Comparison of ENCODE assay signal across 13 mouse cellular contexts in genomic region chr11:80749187-80749586, GRCm38 (mm10).
"Had no signal": no experiment of that assay in that cellular context is flagged by ENCODE, and none has a peak within 500 bp of the region (broad histone marks: within the 10 kb centered on the region; RNA-seq: fewer than 3 reads in every experiment).

No protein-coding gene starts in this region.

- DNase-seq: lung, adult 18-20 months; lung, embryonic 14.5 days; lung, postnatal 10 days; lung, postnatal 4 days; midbrain, embryonic 14.5 days; retina, postnatal 1 day; right cerebral cortex, postnatal 25 days; right cerebral cortex, postnatal 4 days; spleen, adult 18-20 months; thymus, adult 2 months; thymus, postnatal 25 days; thymus, postnatal 4 days had no signal

- ATAC-seq: midbrain, embryonic 16.5 days had no signal
